Mouse (Mus musculus) ES-Bruce4 (cell line): Measurements from ENCODE around the gene Olfr193.

Source experiments
- CTCF ChIP-seq: IDR thresholded peaks from one replicate; pipeline ENCODE4 v1.8.1; 2011; ENCODE audit warnings: low read depth, low read length
- EP300 ChIP-seq: IDR thresholded peaks from 2 replicates; pipeline ENCODE4 v1.6.1; 2011; ENCODE audit warnings: low read depth, low read length; ENCODE audit not compliant: insufficient read depth
- POLR2A ChIP-seq: IDR thresholded peaks from one replicate; pipeline ENCODE4 v1.8.1; 2011; ENCODE audit warnings: low read length; ENCODE audit not compliant: insufficient read depth

- no peak for TF ChIP-seq CTCF
- TF ChIP-seq POLR2A = no peak
- TF ChIP-seq EP300 = no peak
Measured at GRCm38 (mm10) chr16:59151996-59152395, 40.3 kb upstream of the Olfr193 start.
